Mouse (Mus musculus) hindbrain, postnatal 0 days (tissue): ENCODE results near the gene Btbd11. TPM values are rescaled to one million over a fixed set of nuclear protein-coding genes. Genes with fewer than 3 reads are reported as not detected.

Experiments
- polyA plus RNA-seq: library from polyadenylated mRNA; unstranded; fragments of >200 nt; fragmentation: Nextera tagmentation; extraction: Ambion mirVana; gene quantifications from 2 replicates; pipeline ENCODE4 v1.2.1, GENCODE M21; 2015
- total RNA-seq: library from RNA; depleted of rRNA; stranded (reverse); fragments of >200 nt; gene quantifications from 2 replicates; pipeline ENCODE4 v1.2.3, GENCODE M21; 2014; rRNA removed

The Btbd11 gene
- total and polyA plus RNA-seq, 2 experiments from 2014 or later, result 21.2 to 72.9 TPM

Other genes starting within 250 kb of the Btbd11 start
- 14.6 and 16.3 TPM in 2 replicates for gene Cry1, start 201.8 kb upstream of the Btbd11 start, total RNA-seq
- 28.6 and 30.8 TPM in 2 replicates for gene Cry1, start 201.8 kb upstream of the Btbd11 start, polyA plus RNA-seq